Mouse (Mus musculus): Measurements from ENCODE around the gene Ino80e. TPM values are rescaled to one million over a fixed set of nuclear protein-coding genes. Genes with fewer than 3 reads are reported as not detected.

Ino80e gene
- polyA plus RNA-seq (2014; fragmentation: Illumina TruSeq; extraction: RNeasy Lipid Tissue Mini Kit (QIAGEN cat#74804); ENCODE audit: low replicate concordance) = 2.2 TPM

DNA sequence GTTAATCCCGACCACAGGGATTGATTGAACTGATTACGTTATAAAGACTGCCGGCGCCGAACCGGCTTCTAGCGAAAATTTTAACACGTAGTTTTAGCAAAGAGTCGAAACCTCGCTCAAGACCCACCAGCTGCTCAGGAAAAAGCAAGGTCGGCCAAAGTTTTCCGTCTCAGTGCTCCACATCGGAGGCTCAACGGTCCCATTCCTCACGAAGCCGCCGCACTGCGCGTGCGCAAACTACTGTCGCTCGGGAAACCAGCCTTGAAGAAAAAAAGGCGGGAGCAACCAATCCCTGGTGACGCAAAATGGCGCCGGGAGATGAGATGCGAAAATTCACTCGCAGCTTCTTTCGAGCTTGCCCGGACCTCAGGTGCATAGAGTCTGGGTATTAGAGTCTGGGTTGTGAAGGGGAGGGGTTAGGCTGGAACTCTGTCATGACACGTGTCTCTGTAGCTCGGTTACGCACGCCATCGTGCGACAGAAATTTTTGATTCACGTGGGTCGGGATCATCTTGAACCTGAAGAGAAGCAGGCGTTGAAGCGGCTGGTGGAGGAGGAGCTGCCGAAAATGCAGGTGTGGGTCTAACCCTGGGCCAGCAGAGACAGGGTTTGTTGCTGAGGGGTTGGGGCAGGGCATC lies at the start of gene Ino80e:
Gene Ino80e (minus strand): TSS at position 231 of the 638 bp plus-strand sequence.

GRCm38 (mm10) chr7:126884286-126885164 lies 22.3 kb upstream of the Ino80e start, which contains the start of gene Taok2:
Gene Taok2 (minus strand): TSS chr7:126884703.

DNA sequence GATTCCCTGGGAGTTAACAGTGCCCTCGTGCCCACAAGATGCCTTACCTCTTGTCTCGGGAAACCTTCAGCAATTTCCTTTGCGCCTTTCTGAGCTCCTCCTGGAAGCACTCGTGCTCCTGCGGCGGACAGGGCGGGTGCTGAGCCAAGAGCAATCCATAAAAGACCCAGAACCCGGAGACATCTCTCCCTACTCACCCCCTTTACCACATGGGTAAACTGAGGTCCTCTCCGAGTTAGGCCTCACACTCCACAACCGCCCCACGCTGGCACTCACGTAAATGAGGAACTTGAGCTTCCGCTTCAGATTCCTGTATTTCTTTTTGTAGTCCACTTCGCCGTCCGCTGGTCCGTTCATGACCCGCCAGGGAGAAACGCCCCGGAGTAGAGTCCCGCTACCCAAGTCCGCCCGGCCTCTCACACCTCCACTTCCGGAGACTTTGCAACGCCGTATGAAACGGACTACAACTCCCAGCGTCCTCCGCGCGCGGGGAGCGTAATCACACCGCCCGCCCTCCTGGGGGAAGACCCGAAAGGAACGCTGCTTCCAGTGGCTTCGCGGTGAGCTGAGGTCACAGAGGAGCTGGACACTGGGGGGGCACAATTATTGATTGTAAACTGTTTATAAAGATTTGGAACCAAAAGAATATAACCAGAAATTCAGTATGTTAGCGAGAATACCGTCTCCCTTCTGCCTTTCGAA lies 597 bp downstream of the Ino80e start, which contains the start of gene Hirip3:
Gene Hirip3 (plus strand): TSS at position 544 of the 702 bp plus-strand sequence.

DNA sequence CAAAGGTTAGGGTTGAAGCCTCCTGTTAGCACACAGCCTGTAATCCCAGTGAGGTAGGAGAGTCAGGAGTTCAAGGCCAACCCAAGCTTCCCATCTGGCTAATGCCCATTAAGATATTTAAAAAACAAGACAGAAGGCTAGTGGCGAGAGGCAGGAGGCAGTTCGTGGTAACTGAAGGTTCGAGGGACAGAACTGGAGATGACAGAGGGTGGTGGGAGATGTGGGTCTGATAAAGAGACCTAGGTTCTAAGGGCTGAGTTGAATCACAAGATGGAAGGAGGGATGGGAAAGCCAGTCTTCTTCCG lies 15.1 kb downstream of the Ino80e start, which contains the start of gene Doc2a:
Gene Doc2a (plus strand): TSS at position 301 of the 305 bp plus-strand sequence.

DNA sequence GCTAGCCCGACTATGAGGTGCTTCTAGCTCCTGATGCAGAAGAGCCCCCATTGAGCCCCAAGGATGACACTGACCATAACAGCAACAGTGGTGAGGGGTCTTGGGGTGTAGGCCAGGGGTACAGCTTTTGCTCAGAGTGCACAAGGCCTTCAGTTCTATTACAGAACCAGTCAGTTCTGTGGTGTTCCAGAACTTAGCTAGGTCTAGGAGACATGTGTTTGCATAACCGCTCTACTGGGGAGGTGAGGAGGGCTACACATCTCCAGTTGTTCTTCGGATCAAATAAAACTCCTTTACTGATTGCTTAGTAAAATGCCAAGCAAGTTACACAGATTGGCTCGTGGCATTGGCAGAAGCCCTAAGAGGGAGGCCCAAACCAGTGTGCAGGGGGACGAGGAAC lies 30.6 kb downstream of the Ino80e start, which contains the start of gene 4930451I11Rik:
Gene 4930451I11Rik (minus strand): TSS at position 101 of the 400 bp plus-strand sequence.

Other genes with a start within 250 kb of the Ino80e start
- 4.2 TPM for gene Nupr1, start 231.5 kb downstream of the Ino80e start, polyA plus RNA-seq (2014; fragmentation: Illumina TruSeq; extraction: RNeasy Lipid Tissue Mini Kit (QIAGEN cat#74804); ENCODE audit: low replicate concordance)
- not detected for gene Sgf29, start 213.1 kb downstream of the Ino80e start, polyA plus RNA-seq (2014; fragmentation: Illumina TruSeq; extraction: RNeasy Lipid Tissue Mini Kit (QIAGEN cat#74804); ENCODE audit: low replicate concordance)
- 18.3 TPM for gene Sult1a1, start 185.9 kb downstream of the Ino80e start, polyA plus RNA-seq (2014; fragmentation: Illumina TruSeq; extraction: RNeasy Lipid Tissue Mini Kit (QIAGEN cat#74804); ENCODE audit: low replicate concordance)
- gene Bola2, start 167.0 kb downstream of the Ino80e start, polyA plus RNA-seq (2014; fragmentation: Illumina TruSeq; extraction: RNeasy Lipid Tissue Mini Kit (QIAGEN cat#74804); ENCODE audit: low replicate concordance) = not detected
- 0.22 TPM for gene Slx1b, start 166.6 kb downstream of the Ino80e start, polyA plus RNA-seq (2014; fragmentation: Illumina TruSeq; extraction: RNeasy Lipid Tissue Mini Kit (QIAGEN cat#74804); ENCODE audit: low replicate concordance)
- 4.5 TPM for gene Coro1a, start 154.6 kb downstream of the Ino80e start, polyA plus RNA-seq (2014; fragmentation: Illumina TruSeq; extraction: RNeasy Lipid Tissue Mini Kit (QIAGEN cat#74804); ENCODE audit: low replicate concordance)
- 12.0 TPM for gene Mapk3, start 102.8 kb downstream of the Ino80e start, polyA plus RNA-seq (2014; fragmentation: Illumina TruSeq; extraction: RNeasy Lipid Tissue Mini Kit (QIAGEN cat#74804); ENCODE audit: low replicate concordance)
- 2.1 TPM for gene Gdpd3, start 96.0 kb downstream of the Ino80e start, polyA plus RNA-seq (2014; fragmentation: Illumina TruSeq; extraction: RNeasy Lipid Tissue Mini Kit (QIAGEN cat#74804); ENCODE audit: low replicate concordance)
- gene Ypel3, start 85.4 kb downstream of the Ino80e start, polyA plus RNA-seq (2014; fragmentation: Illumina TruSeq; extraction: RNeasy Lipid Tissue Mini Kit (QIAGEN cat#74804); ENCODE audit: low replicate concordance) = 5.8 TPM
- gene Tbx6, start 80.9 kb downstream of the Ino80e start, polyA plus RNA-seq (2014; fragmentation: Illumina TruSeq; extraction: RNeasy Lipid Tissue Mini Kit (QIAGEN cat#74804); ENCODE audit: low replicate concordance) = not detected
- gene Ppp4c, start 69.9 kb downstream of the Ino80e start, polyA plus RNA-seq (2014; fragmentation: Illumina TruSeq; extraction: RNeasy Lipid Tissue Mini Kit (QIAGEN cat#74804); ENCODE audit: low replicate concordance) = 24.4 TPM
- gene Fam57b, start 64.7 kb downstream of the Ino80e start, polyA plus RNA-seq (2014; fragmentation: Illumina TruSeq; extraction: RNeasy Lipid Tissue Mini Kit (QIAGEN cat#74804); ENCODE audit: low replicate concordance) = not detected
- not detected for gene 4930451I11Rik, start 30.7 kb downstream of the Ino80e start, polyA plus RNA-seq (2014; fragmentation: Illumina TruSeq; extraction: RNeasy Lipid Tissue Mini Kit (QIAGEN cat#74804); ENCODE audit: low replicate concordance)
- gene Doc2a, start 15.0 kb downstream of the Ino80e start, polyA plus RNA-seq (2014; fragmentation: Illumina TruSeq; extraction: RNeasy Lipid Tissue Mini Kit (QIAGEN cat#74804); ENCODE audit: low replicate concordance) = not detected
- 10.8 TPM for gene Hirip3, start 405 bp downstream of the Ino80e start, polyA plus RNA-seq (2014; fragmentation: Illumina TruSeq; extraction: RNeasy Lipid Tissue Mini Kit (QIAGEN cat#74804); ENCODE audit: low replicate concordance)
- gene Taok2, start 22.3 kb upstream of the Ino80e start, polyA plus RNA-seq (2014; fragmentation: Illumina TruSeq; extraction: RNeasy Lipid Tissue Mini Kit (QIAGEN cat#74804); ENCODE audit: low replicate concordance) = 4.1 TPM
- gene Tmem219, start 60.5 kb upstream of the Ino80e start, polyA plus RNA-seq (2014; fragmentation: Illumina TruSeq; extraction: RNeasy Lipid Tissue Mini Kit (QIAGEN cat#74804); ENCODE audit: low replicate concordance) = 5.0 TPM
- 1.8 TPM for gene Kctd13, start 66.5 kb upstream of the Ino80e start, polyA plus RNA-seq (2014; fragmentation: Illumina TruSeq; extraction: RNeasy Lipid Tissue Mini Kit (QIAGEN cat#74804); ENCODE audit: low replicate concordance)
- not detected for gene Asphd1, start 87.2 kb upstream of the Ino80e start, polyA plus RNA-seq (2014; fragmentation: Illumina TruSeq; extraction: RNeasy Lipid Tissue Mini Kit (QIAGEN cat#74804); ENCODE audit: low replicate concordance)
- gene Sez6l2, start 88.2 kb upstream of the Ino80e start, polyA plus RNA-seq (2014; fragmentation: Illumina TruSeq; extraction: RNeasy Lipid Tissue Mini Kit (QIAGEN cat#74804); ENCODE audit: low replicate concordance) = 0.78 TPM
- 15.7 TPM for gene Cdipt, start 113.5 kb upstream of the Ino80e start, polyA plus RNA-seq (2014; fragmentation: Illumina TruSeq; extraction: RNeasy Lipid Tissue Mini Kit (QIAGEN cat#74804); ENCODE audit: low replicate concordance)
- 0.45 TPM for gene Cdiptos, start 113.7 kb upstream of the Ino80e start, polyA plus RNA-seq (2014; fragmentation: Illumina TruSeq; extraction: RNeasy Lipid Tissue Mini Kit (QIAGEN cat#74804); ENCODE audit: low replicate concordance)
- gene Mvp, start 152.2 kb upstream of the Ino80e start, polyA plus RNA-seq (2014; fragmentation: Illumina TruSeq; extraction: RNeasy Lipid Tissue Mini Kit (QIAGEN cat#74804); ENCODE audit: low replicate concordance) = 0.74 TPM
- gene Pagr1b, start 154.1 kb upstream of the Ino80e start, polyA plus RNA-seq (2014; fragmentation: Illumina TruSeq; extraction: RNeasy Lipid Tissue Mini Kit (QIAGEN cat#74804); ENCODE audit: low replicate concordance) = not detected
- not detected for gene Pagr1a, start 155.0 kb upstream of the Ino80e start, polyA plus RNA-seq (2014; fragmentation: Illumina TruSeq; extraction: RNeasy Lipid Tissue Mini Kit (QIAGEN cat#74804); ENCODE audit: low replicate concordance)
- gene Gm42742, start 158.7 kb upstream of the Ino80e start, polyA plus RNA-seq (2014; fragmentation: Illumina TruSeq; extraction: RNeasy Lipid Tissue Mini Kit (QIAGEN cat#74804); ENCODE audit: low replicate concordance) = 0.52 TPM
- not detected for gene Prrt2, start 158.8 kb upstream of the Ino80e start, polyA plus RNA-seq (2014; fragmentation: Illumina TruSeq; extraction: RNeasy Lipid Tissue Mini Kit (QIAGEN cat#74804); ENCODE audit: low replicate concordance)
- 13.0 TPM for gene Maz, start 164.7 kb upstream of the Ino80e start, polyA plus RNA-seq (2014; fragmentation: Illumina TruSeq; extraction: RNeasy Lipid Tissue Mini Kit (QIAGEN cat#74804); ENCODE audit: low replicate concordance)
- gene Kif22, start 180.1 kb upstream of the Ino80e start, polyA plus RNA-seq (2014; fragmentation: Illumina TruSeq; extraction: RNeasy Lipid Tissue Mini Kit (QIAGEN cat#74804); ENCODE audit: low replicate concordance) = 0.97 TPM
- 380 TPM for gene Zg16, start 225.0 kb upstream of the Ino80e start, polyA plus RNA-seq (2014; fragmentation: Illumina TruSeq; extraction: RNeasy Lipid Tissue Mini Kit (QIAGEN cat#74804); ENCODE audit: low replicate concordance)
- gene AI467606, start 229.0 kb upstream of the Ino80e start, polyA plus RNA-seq (2014; fragmentation: Illumina TruSeq; extraction: RNeasy Lipid Tissue Mini Kit (QIAGEN cat#74804); ENCODE audit: low replicate concordance) = 1.6 TPM